Mouse (Mus musculus) kidney, adult 8-10 months (tissue): ENCODE data around the gene Haus5.

ENCODE experiments used
- DNase-seq, 2 experiments: peaks; one replicate each; pipeline ENCODE4 v3.0.0; 2022

Gene Haus5

DNA sequence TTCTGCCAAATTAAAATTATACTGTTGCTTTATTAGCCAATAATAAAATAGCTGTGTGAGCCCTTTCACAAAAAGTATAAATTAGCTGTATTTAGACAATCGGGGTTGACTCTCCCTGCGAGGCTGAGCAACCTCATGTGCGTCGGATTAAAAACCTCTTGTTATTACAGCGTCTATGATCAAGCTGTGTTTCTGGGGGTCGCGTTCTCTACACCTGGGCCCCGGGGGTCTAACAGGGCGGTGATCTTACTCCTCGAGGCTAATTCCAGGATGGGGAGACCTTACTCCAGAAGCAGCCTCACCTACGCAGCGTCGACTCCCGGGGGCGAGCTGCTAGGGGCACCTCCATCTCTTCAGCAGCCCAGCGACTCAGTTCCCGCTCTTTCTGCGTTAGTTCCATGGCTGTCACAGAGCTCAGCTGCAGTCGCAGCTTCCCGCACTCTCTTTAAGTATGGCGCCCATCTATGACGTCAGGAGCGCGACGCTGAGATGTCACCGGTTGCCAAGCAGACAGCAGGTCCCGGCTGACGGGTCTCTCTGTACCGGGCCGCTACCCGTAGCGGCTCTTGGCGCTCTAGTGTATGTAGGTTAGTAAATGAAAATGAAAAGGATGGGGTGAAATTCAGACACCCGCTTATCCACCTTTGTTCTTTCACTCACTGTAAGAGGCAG lies at the start of gene Haus5:
TSS of gene Haus5 (minus strand) at position 466 of the 672 bp plus-strand sequence.
- peak; percentile 82 to 90 for DNase-seq

- DNase-seq, result peak; percentile 28 to 51
Observed at GRCm38 (mm10) chr7:30711942-30712341, 47.1 kb upstream of the Haus5 start, which contains the start of gene Atp4a. TSS of gene Atp4a (plus strand) at chr7:30712209.

GRCm38 (mm10) chr7:30707441-30707840 lies 42.6 kb upstream of the Haus5 start:
- DNase-seq, result no peak

DNA sequence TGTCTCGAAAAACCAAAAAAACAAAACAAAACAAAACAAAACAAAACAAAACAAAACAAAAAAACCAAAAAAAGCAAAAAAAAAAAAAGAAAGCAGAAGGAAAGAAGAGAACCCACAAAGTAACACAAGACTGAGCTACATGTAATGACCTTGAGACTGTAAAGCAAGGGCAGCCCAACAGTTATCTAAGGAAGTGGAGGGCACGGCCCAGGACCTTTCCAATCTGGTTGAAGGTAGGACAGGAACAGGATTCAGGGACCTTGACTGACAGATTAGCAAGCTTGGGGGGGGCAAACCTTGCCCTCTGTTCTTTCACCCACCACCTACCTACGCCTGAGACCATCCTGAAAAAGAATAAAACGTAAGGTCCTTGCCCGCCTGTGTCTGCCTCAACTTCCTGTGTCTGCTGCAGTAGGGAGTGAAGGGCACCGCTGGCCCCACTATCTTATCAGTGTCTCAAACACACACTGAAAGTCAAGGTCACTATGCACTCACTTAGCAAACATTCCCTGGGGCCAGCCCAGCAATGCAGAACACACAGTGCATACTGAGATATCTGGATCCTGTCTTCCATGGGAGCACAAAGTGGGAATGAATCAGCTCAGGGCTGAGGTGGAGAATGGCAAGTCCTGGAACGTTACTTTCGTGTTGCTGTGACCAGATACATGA lies 41.6 kb upstream of the Haus5 start:
- DNase-seq, result no peak

DNA sequence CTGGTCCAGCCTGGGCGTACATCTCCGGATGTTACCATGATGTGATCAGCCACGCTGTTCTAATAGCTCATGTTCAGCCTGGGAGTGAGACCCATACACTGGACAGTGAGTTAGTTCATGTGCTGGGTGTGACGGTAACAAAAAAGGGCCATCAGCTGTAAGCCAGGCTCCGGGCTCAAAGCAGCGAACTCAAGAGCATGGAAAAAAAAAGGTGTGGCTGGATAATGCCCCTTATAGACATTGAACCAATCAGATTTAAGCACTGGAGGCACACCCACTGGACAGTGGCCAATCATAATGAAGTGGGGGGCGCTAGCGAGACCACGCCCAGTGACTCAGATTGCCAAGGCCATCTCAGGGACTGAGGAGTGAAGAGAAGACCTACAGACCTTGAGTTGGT lies 33.8 kb upstream of the Haus5 start, which contains the start of gene 2200002J24Rik:
TSS of gene 2200002J24Rik (plus strand) at position 338 of the 400 bp plus-strand sequence.
- no peak for DNase-seq

DNA sequence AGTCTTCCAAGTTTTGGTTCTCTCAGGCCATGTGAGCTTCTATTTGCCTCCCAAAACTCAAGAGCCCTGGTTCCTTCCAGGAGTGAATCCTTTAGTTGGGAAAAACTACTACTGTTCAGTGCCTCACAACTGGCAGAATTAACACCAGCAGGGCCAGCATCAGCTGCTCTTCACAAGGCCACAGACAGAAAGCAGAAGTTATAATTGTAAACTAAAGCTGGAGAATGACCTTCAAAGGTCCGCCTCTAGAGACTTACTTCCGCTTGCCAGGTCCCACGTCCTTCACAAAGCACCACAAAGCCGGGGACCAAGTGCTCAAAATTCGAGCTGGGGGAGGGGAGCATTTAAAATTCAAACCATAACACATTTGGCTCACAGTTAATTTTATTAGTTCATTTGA lies 33.3 kb upstream of the Haus5 start:
- no peak for DNase-seq

DNA sequence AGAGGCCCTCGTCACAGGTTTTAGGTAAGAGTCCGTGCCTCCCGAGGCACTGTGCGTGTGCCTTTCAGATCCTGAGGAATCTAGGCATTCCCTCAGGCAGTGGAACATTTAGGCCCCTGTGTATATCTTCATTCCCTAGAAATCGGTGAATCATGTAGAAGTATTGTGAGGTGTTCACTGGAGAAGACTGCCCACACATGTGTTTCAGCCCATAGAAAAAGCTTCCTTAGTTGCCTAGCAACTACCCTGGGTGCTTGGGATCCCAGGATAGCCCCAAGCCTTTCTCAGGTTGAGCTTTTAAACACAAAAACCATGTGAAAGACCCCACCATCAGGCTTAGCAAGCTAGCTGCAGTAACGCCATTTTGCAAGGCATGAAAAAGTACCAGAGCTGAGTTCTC lies 23.5 kb upstream of the Haus5 start:
- DNase-seq, result no peak

- no peak for DNase-seq
Observed at GRCm38 (mm10) chr7:30683425-30683824, 18.6 kb upstream of the Haus5 start.

DNA sequence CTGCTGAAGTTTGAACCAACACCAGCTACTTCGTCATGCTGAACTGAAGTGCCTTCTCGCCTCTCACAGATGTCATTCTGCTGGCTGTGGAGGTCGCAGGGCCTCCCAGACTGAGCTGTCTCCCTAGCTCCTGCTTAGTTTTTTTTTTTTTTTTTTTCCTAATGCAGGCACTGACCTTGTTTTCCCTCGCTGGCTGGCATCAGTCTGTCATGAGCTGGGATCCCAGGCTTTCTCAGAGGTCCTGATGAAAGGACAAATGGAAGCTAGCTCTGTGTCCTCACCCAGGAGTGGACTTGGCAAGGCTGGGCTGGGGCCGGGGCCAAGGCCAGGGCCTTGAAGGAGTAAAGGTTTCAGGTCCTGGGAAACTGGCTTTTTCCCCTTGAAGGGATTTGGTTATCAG lies 17.1 kb upstream of the Haus5 start:
- DNase-seq, result no peak

- DNase-seq, result no peak
Observed at GRCm38 (mm10) chr7:30678263-30678975, 13.6 kb upstream of the Haus5 start.

GRCm38 (mm10) chr7:30671480-30671879 lies 6.7 kb upstream of the Haus5 start, which contains the start of gene Pmis2:
TSS of gene Pmis2 (minus strand) at chr7:30671605.
- no peak for DNase-seq

- peak in 1 of 2 experiments; percentile 8 for DNase-seq
Observed at GRCm38 (mm10) chr7:30669229-30669628, 4.4 kb upstream of the Haus5 start.

DNA sequence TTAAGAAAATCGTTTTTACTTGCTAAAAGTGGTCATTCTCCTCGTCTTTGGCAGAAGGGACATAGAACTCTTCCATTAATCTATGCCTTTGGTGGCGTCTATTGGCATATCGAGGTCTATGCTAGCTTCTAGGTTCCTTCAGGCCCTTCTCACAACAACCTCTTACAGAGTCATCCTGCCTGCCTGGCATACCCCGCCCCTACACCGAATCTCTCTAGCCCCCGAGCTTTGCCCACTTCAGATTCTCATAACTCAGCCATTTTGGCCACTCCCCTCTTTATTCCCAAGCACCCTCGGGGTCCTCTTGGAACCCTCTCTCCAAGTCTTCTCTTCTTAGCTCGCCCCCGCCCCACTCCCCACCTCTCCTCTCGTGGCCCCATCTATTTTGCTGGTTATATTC lies 527 bp upstream of the Haus5 start:
- peak in 1 of 2 experiments; percentile 3 for DNase-seq

DNA sequence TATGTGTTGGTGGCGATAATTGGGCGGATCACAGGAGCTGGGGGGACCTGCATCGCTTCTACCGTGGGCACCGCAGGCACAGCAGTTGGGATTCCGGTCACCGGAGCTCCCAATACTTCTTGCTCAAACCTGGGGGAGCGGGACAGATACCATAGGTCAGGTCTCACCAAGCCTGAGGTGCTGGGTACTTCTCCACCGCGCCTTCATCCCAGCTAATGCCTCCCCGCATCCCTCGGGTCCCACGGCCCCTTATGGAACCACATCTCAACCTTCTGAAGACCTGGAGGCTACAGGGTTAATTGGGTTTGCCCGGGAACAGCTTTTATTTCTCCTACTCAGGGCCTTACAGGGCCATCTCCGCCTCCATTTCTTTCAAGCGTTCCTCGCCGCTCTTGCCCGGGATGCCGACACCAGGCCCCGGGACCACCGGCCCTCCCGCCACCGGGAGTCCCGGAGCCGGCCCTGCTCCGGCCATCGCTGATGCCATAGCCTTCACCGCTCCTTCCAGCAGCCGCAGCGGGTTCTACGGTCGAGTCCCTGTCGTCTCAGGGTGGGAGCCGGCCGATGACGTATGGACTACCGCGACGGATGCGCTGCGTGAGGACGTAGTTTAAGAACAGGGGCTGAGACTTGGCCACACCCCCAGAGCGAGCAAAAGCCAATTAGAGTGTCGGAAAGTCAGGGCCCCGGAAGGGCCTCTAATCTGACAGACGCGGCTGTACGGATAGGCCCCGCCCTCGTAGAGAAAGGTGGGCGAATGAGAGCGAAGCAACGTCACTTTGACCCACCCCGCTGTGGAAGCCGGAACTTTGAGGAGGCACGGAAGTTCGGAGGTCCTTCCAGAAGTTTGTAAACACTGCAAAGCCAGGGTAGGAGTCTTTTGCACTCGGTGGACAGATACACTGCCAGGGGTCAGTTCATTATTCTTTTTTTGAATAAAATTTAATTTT lies 14.9 kb downstream of the Haus5 start, which contains the start of gene Rbm42:
TSS of gene Rbm42 (minus strand) at position 727 of the 950 bp plus-strand sequence.
- DNase-seq, result peak; percentile 99

DNA sequence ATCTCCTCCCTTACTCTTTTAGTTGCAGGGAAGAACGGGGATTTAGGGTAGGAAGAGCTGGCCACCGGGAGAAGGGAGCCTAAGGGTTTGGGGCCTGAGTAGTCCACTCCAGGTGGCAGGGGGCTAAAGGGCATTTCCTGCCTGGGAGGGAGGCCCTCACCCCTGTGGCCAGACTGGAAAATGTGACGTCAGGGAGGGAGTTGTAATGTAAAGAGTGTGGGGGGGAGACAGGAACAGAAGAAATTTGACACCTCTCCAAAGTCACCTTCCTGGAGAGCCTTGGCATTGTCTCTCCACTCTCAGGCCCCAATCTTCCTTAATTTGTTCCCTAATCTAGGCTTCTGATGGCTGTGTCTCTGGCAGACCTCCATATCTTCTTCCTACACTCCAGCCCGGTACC lies 25.7 kb downstream of the Haus5 start:
- no peak for DNase-seq

- DNase-seq, result no peak
Observed at GRCm38 (mm10) chr7:30636395-30636794, 28.4 kb downstream of the Haus5 start.

GRCm38 (mm10) chr7:30635752-30636151 lies 29.0 kb downstream of the Haus5 start, which contains the start of gene Etv2:
TSS of gene Etv2 (minus strand) at chr7:30635852.
- DNase-seq, result no peak

DNA sequence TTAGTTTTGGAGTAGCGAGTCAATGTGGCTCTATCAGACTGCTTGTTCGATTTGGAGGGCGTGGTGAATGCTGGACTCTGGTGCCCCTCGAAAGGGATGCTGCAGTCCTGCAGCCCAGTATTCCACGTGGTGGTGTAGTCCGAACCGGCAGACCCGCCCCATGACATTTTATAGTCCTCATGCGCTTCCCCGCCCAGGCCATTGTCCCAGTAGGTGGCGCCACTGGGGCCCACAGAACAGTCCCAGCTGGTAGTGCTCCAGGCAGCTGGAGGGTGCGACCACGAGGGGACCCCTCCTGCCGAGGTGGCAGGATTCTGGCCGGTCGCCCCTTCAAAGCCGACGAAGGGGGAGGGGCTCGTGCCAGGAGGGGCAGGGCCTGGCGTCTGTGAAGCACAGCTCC lies 30.2 kb downstream of the Haus5 start:
- peak in 1 of 2 experiments; percentile 45 for DNase-seq

DNA sequence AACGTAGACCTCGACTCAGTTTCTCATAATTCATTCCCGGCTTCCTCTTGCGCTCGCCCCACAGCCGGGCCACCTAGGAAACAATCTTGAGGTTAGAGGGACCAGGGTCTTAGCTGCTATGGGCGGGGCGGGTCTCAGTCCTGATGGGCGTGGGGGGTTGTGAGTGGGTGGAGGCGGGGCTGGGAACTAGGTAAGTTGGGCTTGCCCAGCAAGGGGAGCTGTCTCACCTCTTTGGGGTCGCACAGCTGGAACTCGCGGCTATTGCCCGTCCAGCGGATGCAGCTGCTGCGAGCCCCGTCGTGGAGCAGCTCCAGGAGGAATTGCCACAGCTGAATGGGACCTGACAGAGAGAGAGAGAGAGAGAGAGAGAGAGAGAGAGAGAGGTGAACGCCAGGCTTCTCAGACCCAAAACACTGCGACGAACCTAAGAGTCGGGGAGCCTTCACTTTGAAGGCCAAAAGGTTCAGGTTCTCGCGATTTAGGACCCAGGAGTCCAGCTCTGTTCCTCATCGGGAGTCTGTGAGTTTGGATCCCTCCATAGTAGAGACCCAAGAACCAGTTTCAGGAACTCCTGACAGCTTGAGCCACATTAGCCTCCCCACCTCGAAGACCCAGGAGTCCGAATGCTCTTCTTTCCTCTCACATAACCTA lies 30.9 kb downstream of the Haus5 start:
- DNase-seq, result no peak

DNA sequence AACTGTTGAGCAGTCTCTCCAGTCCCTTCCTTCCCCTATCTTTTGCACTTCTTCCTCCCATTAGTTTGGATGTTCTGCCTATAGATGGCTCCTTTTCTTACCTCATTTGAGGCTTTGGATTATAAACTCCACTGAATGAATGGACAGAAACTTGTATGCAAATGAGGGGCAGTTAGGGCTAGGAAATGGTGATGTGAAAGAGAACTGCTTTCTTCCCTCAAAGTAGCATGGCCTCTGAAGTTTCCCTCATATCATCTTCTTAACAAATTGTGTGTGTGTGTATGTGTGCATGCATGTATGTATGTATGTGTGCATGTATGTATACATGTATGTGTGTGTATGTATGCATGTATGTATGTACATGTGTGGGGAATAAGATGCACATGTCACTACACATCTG lies 35.8 kb downstream of the Haus5 start:
- no peak for DNase-seq

DNA sequence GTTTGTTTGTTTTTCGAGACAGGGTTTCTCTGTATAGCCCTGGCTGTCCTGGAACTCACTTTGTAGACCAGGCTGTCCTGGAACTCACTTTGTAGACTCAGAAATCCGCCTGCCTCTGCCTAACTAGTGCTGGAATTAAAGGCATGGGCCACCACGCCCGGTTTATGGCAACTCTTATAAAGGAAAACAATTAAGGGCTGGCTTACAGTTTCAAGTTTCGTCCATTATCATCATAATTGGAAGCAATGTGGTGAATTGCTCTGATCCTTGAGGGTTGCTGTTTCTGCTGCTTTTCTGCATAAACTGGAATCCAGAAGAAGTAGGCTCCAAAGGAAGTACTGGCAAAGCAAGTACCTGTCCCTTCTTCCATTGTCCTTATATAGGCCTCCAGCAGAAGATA lies 38.1 kb downstream of the Haus5 start:
- DNase-seq, result no peak
